Mouse (Mus musculus): ENCODE measurements around the gene Galnt6.

- no peak for TF ChIP-seq EP300 (IDR thresholded peaks at IDR 0.05)
- TF ChIP-seq CTCF (IDR thresholded peaks at IDR 0.05) = no peak
Measured at GRCm38 (mm10) chr15:100722564-100722963, 6.6 kb downstream of the Galnt6 start.
